Mouse (Mus musculus) kidney, adult 8-10 months (tissue): ENCODE data around the gene Hmmr.
A peak's percentile ranks its signal among the peaks of the same experiment; 100 is the strongest.
"Not testable (repeated sequence)": the region's sequence is repeated elsewhere in the genome, so short reads cannot be mapped to it uniquely, and the experiment has no call there.

Experiments used
- DNase-seq, 2 experiments: peaks; one replicate each; pipeline ENCODE4 v3.0.0; 2022

The Hmmr gene

GRCm38 (mm10) chr11:40733339-40734174 is at the start of gene Hmmr, which contains the start of gene Nudcd2:
TSS of gene Hmmr (minus strand) at chr11:40733422.
TSS of gene Nudcd2 (plus strand) at chr11:40733667.
- peak; percentile 95 to 98 for DNase-seq

GRCm38 (mm10) chr11:40781857-40782256 is 48.6 kb upstream of the Hmmr start:
- no peak for DNase-seq

- DNase-seq = peak; percentile 12 to 19
Observed at GRCm38 (mm10) chr11:40775315-40776269, 42.4 kb upstream of the Hmmr start.

- no peak for DNase-seq
Observed at GRCm38 (mm10) chr11:40764690-40765089, 31.5 kb upstream of the Hmmr start.

GRCm38 (mm10) chr11:40763395-40763794 is 30.2 kb upstream of the Hmmr start:
- peak; percentile 9 to 15 for DNase-seq

GRCm38 (mm10) chr11:40759896-40760295 is 26.7 kb upstream of the Hmmr start:
- DNase-seq = no peak

- DNase-seq = no peak
Observed at GRCm38 (mm10) chr11:40755968-40756367, 22.7 kb upstream of the Hmmr start.

- DNase-seq = peak; percentile 96 to 97
Observed at GRCm38 (mm10) chr11:40755109-40755627, 21.9 kb upstream of the Hmmr start, which contains the start of gene Ccng1. TSS of gene Ccng1 (minus strand) at chr11:40755311.

- no peak for DNase-seq
Observed at GRCm38 (mm10) chr11:40754664-40755107, 21.5 kb upstream of the Hmmr start.

GRCm38 (mm10) chr11:40753836-40754235 is 20.6 kb upstream of the Hmmr start:
- DNase-seq = no peak

GRCm38 (mm10) chr11:40747716-40748115 is 14.5 kb upstream of the Hmmr start:
- no peak for DNase-seq

GRCm38 (mm10) chr11:40746361-40746760 is 13.1 kb upstream of the Hmmr start:
- no peak for DNase-seq

- DNase-seq = no peak
Observed at GRCm38 (mm10) chr11:40744348-40744747, 11.1 kb upstream of the Hmmr start.

- DNase-seq = no peak
Observed at GRCm38 (mm10) chr11:40741605-40742262, 8.5 kb upstream of the Hmmr start.

- DNase-seq = no peak
Observed at GRCm38 (mm10) chr11:40737369-40737768, 4.1 kb upstream of the Hmmr start.

GRCm38 (mm10) chr11:40734251-40734752 is 1.1 kb upstream of the Hmmr start:
- DNase-seq = no peak

- no peak for DNase-seq
Observed at GRCm38 (mm10) chr11:40732997-40733338, 254 bp downstream of the Hmmr start.

- DNase-seq = no peak
Observed at GRCm38 (mm10) chr11:40718324-40718723, 14.9 kb downstream of the Hmmr start.

GRCm38 (mm10) chr11:40715524-40715923 is 17.7 kb downstream of the Hmmr start:
- DNase-seq = no peak

GRCm38 (mm10) chr11:40713858-40714257 is 19.4 kb downstream of the Hmmr start:
- peak in 1 of 2 experiments; percentile 59 for DNase-seq

GRCm38 (mm10) chr11:40709899-40710298 is 23.3 kb downstream of the Hmmr start:
- not testable (repeated sequence) for DNase-seq

GRCm38 (mm10) chr11:40695103-40695502 is 38.1 kb downstream of the Hmmr start, which contains the start of gene Mat2b:
TSS of gene Mat2b (minus strand) at chr11:40695203.
- DNase-seq = no peak
